Mouse (Mus musculus): Measurements from ENCODE around the gene Rasa2. TPM values are rescaled to one million over a fixed set of nuclear protein-coding genes. Genes with fewer than 3 reads are reported as not detected.
A peak's percentile ranks its signal among the peaks of the same experiment; 100 is the strongest.

Rasa2 gene
- total and polyA plus RNA-seq, 3 experiments = 9.7 to 9.8 (median 9.8) TPM

GRCm38 (mm10) chr9:96545410-96545809 lies 86.0 kb downstream of the Rasa2 start:
- Histone ChIP-seq H3K9me3 (replicated peaks; ENCODE audit: low read length) (no peaks in the 10 kb centered on the region), H3K4me2 (ENCODE audit: insufficient read depth, low read depth, poor library complexity, severe bottlenecking) (no peak overlapping the region), H3K36me3 (replicated peaks in 1 of 2; ENCODE audit: control insufficient read depth in 1 of 2, insufficient read depth in 1 of 2, low read length in 1 of 2) (peaks cover 28 to 55% of the 10 kb centered on the region in 2 experiments), H3K79me2 (replicated peaks; ENCODE audit: control insufficient read depth, extremely low read depth, insufficient read depth, poor library complexity, severe bottlenecking) (no peaks in the 10 kb centered on the region), H3K27me3 (replicated peaks) (no peaks in the 10 kb centered on the region), H3K4me1 (ENCODE audit: control insufficient read depth in 1 of 2, insufficient read depth in 2 of 2) (peaks cover 2% of the 10 kb centered on the region in 2 experiments; a peak in 1 of 4 replicates), H3K27ac (ENCODE audit: insufficient read depth, low read depth) (no peak overlapping the region), H3K4me3 (replicated peaks in 1 of 3; ENCODE audit: low read depth in 2 of 3, low read length in 2 of 3, poor library complexity in 1 of 3) (no peak overlapping the region), H3K9ac (ENCODE audit: insufficient read depth, low read depth) (no peak overlapping the region)
- in situ Hi-C loops (cut with MboI; ENCODE audit: low pct_ligation_motif_present, low pct_unique_long_range_greater_than_20kb, low sequenced_read_pairs) (no loop called here), dilution Hi-C loops (cut with MboI; ENCODE audit: extremely low pct_ligation_motif_present, extremely low pct_unique_long_range_greater_than_20kb, low sequenced_read_pairs) (no loop called here)
- TF ChIP-seq SIN3A (IDR thresholded peaks at IDR 0.05; ENCODE audit: low read length) (no peak), UBTF (IDR thresholded peaks at IDR 0.05; ENCODE audit: low read depth, low read length) (no peak), USF1 (IDR thresholded peaks at IDR 0.05; ENCODE audit: low read depth, low read length) (no peak), JUND (conservative IDR thresholded peaks at IDR 0.05; ENCODE audit: low read depth, low read length) (no peak), ZKSCAN1 (IDR thresholded peaks at IDR 0.05; ENCODE audit: borderline replicate concordance, low read depth, low read length) (no peak), HCFC1 (IDR thresholded peaks at IDR 0.05; ENCODE audit: low read depth, low read length) (no peak), BHLHE40 (IDR thresholded peaks at IDR 0.05; ENCODE audit: low read depth, low read length) (no peak), USF2 (conservative IDR thresholded peaks at IDR 0.05; ENCODE audit: low read depth, low read length) (no peak), JUN (IDR thresholded peaks at IDR 0.05; ENCODE audit: insufficient read depth, low read depth, low read length) (no peak), NRF1 (IDR thresholded peaks at IDR 0.05; ENCODE audit: low read depth, low read length) (no peak), POLR2A (IDR thresholded peaks at IDR 0.05; ENCODE audit: low read depth, low read length) (no peak), KAT2A (IDR thresholded peaks at IDR 0.05; ENCODE audit: insufficient replicate concordance, low read length) (no peak), POLR2AphosphoS2 (IDR thresholded peaks at IDR 0.05; ENCODE audit: low read depth, low read length) (no peak), MYC (IDR thresholded peaks at IDR 0.05; ENCODE audit: low read depth, low read length) (no peak), GABPA (IDR thresholded peaks at IDR 0.05; ENCODE audit: insufficient replicate concordance, low read depth, low read length) (no peak), CHD2 (IDR thresholded peaks at IDR 0.05; ENCODE audit: low read length) (no peak)
- DNase-seq (ENCODE audit: extremely low read depth) = peak; percentile 9

GRCm38 (mm10) chr9:96543643-96544640 lies 87.5 kb downstream of the Rasa2 start:
- Histone ChIP-seq H3K9ac (ENCODE audit: insufficient read depth, low read depth) (peak overlapping the region; percentile 56; the same call in 1 of the 2 replicates), H3K4me1 (ENCODE audit: control insufficient read depth in 1 of 2, insufficient read depth in 2 of 2) (peaks cover 2% of the 10 kb centered on the region in 2 experiments; a peak in 1 of 4 replicates), H3K4me3 (replicated peaks in 1 of 3; ENCODE audit: low read depth in 2 of 3, low read length in 2 of 3, poor library complexity in 1 of 3) (no peak overlapping the region), H3K4me2 (ENCODE audit: insufficient read depth, low read depth, poor library complexity, severe bottlenecking) (peak overlapping the region; percentile 50; the same call in 1 of the 2 replicates), H3K9me3 (replicated peaks; ENCODE audit: low read length) (no peaks in the 10 kb centered on the region), H3K27ac (ENCODE audit: insufficient read depth, low read depth) (no peak overlapping the region), H3K36me3 (replicated peaks in 1 of 2; ENCODE audit: control insufficient read depth in 1 of 2, insufficient read depth in 1 of 2, low read length in 1 of 2) (peaks cover 29 to 56% of the 10 kb centered on the region in 2 experiments), H3K27me3 (replicated peaks) (no peaks in the 10 kb centered on the region), H3K79me2 (replicated peaks; ENCODE audit: control insufficient read depth, extremely low read depth, insufficient read depth, poor library complexity, severe bottlenecking) (no peaks in the 10 kb centered on the region)
- dilution Hi-C loops (cut with MboI; ENCODE audit: extremely low pct_ligation_motif_present, extremely low pct_unique_long_range_greater_than_20kb, low sequenced_read_pairs) (no loop called here), in situ Hi-C loops (cut with MboI; ENCODE audit: low pct_ligation_motif_present, low pct_unique_long_range_greater_than_20kb, low sequenced_read_pairs) (no loop called here)
- TF ChIP-seq MXI1 (IDR thresholded peaks at IDR 0.05; ENCODE audit: low read depth, low read length) (no peak), ZMIZ1 (IDR thresholded peaks at IDR 0.05; ENCODE audit: low read depth, low read length) (no peak), CHD1 (IDR thresholded peaks at IDR 0.05; ENCODE audit: low read depth, low read length) (no peak), NRF1 (IDR thresholded peaks at IDR 0.05; ENCODE audit: low read depth, low read length) (peak; percentile 88), CTCF (conservative IDR thresholded peaks at IDR 0.05 in 1 of 2, IDR thresholded peaks at IDR 0.05 in 1 of 2; ENCODE audit: low read depth in 2 of 2, low read length in 2 of 2) (peak in 1 of 2 experiments; percentile 30; a peak in 2 of 4 replicates), USF1 (IDR thresholded peaks at IDR 0.05; ENCODE audit: low read depth, low read length) (no peak), USF2 (conservative IDR thresholded peaks at IDR 0.05; ENCODE audit: low read depth, low read length) (no peak), MAZ (IDR thresholded peaks at IDR 0.05; ENCODE audit: low read depth, low read length) (no peak), MEF2A (IDR thresholded peaks at IDR 0.05; ENCODE audit: borderline replicate concordance, low read depth, low read length) (no peak), RAD21 (IDR thresholded peaks at IDR 0.05; ENCODE audit: low read depth, low read length) (no peak), TBP (conservative IDR thresholded peaks at IDR 0.05; ENCODE audit: low read depth, low read length) (0 out of 2 replicates have a peak, but pooled peaks have one; percentile 23), SMC3 (IDR thresholded peaks at IDR 0.05; ENCODE audit: low read depth, low read length) (peak; percentile 10), POLR2A (IDR thresholded peaks at IDR 0.05; ENCODE audit: low read depth, low read length) (peak; percentile 39; the same call in 1 of the 2 replicates), MAFK (IDR thresholded peaks at IDR 0.05; ENCODE audit: insufficient replicate concordance, low read length) (no peak), BHLHE40 (IDR thresholded peaks at IDR 0.05; ENCODE audit: low read depth, low read length) (peak; percentile 47; the same call in 1 of the 2 replicates), EP300 (IDR thresholded peaks at IDR 0.05; ENCODE audit: low read length) (no peak), UBTF (IDR thresholded peaks at IDR 0.05; ENCODE audit: low read depth, low read length) (no peak), KAT2A (IDR thresholded peaks at IDR 0.05; ENCODE audit: insufficient replicate concordance, low read length) (no peak), ELF1 (IDR thresholded peaks at IDR 0.05; ENCODE audit: low read depth, low read length) (peak; percentile 69)
- peak; percentile 58 for DNase-seq (ENCODE audit: extremely low read depth)
